Comparison of ENCODE assay signal across 20 mouse cellular contexts in the genomic region with DNA sequence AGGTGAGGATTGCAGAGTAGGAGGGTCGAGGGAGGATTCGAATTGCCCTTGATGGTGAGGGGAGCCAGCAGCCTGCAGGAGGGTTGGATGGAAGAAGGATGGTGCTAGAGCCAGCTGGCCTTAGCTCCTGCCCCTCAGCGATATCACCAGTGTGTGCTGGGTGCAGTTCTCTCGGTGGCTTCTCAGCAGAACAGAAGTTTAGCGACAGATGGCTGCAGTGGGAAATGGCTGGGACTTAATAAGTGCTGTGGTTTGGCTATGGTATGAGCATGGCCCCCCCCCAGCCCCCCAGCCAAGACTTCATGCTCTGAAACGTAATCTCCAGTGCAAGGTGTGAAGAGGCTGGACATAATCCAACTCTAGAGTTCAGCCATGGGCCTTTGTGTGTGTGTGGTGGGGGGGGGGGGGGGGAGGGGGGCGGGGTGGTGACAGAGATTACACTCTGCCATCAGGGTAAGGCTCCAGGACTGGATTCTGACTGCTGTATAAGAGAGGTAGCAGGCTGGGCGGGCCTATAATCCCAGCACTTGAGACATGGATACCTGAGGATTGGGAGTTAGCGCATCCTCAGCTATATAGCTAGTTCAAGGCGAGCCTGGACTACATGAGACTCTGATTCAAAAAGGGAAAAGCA.
DNase-seq lines count a peak whose midpoint lies in the region; ATAC-seq and TF ChIP-seq lines count a peak whose summit lies in the region.
"Had no signal": no experiment of that assay in that cellular context is flagged by ENCODE, and none has a peak within 500 bp of the region (broad histone marks: within the 10 kb centered on the region; RNA-seq: fewer than 3 reads in every experiment).

No protein-coding gene starts in this region.

- TF ChIP-seq CTCF in layer of hippocampus, adult 2 months (conservative IDR thresholded peaks at IDR 0.05) = no peak

- 56% methylated on average over 10 of the region's 10 CpGs for WGBS in forebrain, embryonic 14.5 days

- peak overlapping the region; percentile 18; the same call in 1 of the 2 replicates for H3K27ac ChIP-seq in layer of hippocampus, adult 2 months
- peak overlapping the region; percentile 28; the same call in 1 of the 2 replicates for H3K27ac ChIP-seq in forebrain, embryonic 14.5 days (ENCODE audit: low read depth, low read length)
- H3K27ac ChIP-seq: embryonic facial prominence, embryonic 13.5 days; intestine, embryonic 15.5 days; kidney, postnatal 0 days; limb, embryonic 12.5 days; liver, embryonic 14.5 days; midbrain, embryonic 12.5 days had no signal

- no peak overlapping the region for H3K4me3 ChIP-seq in layer of hippocampus, adult 2 months
- H3K4me3 ChIP-seq in forebrain, embryonic 14.5 days (ENCODE audit: low read depth, low read length) = no peak overlapping the region
- H3K4me3 ChIP-seq: embryonic facial prominence, embryonic 13.5 days; intestine, embryonic 15.5 days; limb, embryonic 12.5 days; midbrain, embryonic 12.5 days had no signal

- peaks cover 5% of the 10 kb centered on the region; the same call in 1 of the 2 replicates for H3K4me1 ChIP-seq in forebrain, embryonic 14.5 days (ENCODE audit: control insufficient read depth, insufficient read depth, low read length)
- H3K4me1 ChIP-seq: intestine, embryonic 15.5 days had no signal

- no peaks in the 10 kb centered on the region for H3K9me3 ChIP-seq in forebrain, embryonic 14.5 days (replicated peaks; ENCODE audit: control insufficient read depth, low read length)
- H3K9me3 ChIP-seq: embryonic facial prominence, embryonic 13.5 days; intestine, embryonic 15.5 days; limb, embryonic 12.5 days; midbrain, embryonic 12.5 days had no signal

- no peak overlapping the region for H3K4me2 ChIP-seq in forebrain, embryonic 14.5 days (ENCODE audit: low read length)
- H3K4me2 ChIP-seq: embryonic facial prominence, embryonic 13.5 days; heart, embryonic 11.5 days; intestine, embryonic 15.5 days; limb, embryonic 12.5 days; midbrain, embryonic 12.5 days had no signal

- H3K36me3 ChIP-seq in forebrain, embryonic 14.5 days (ENCODE audit: control insufficient read depth, insufficient read depth, low read length) = no peaks in the 10 kb centered on the region
- H3K36me3 ChIP-seq: embryonic facial prominence, embryonic 13.5 days; intestine, embryonic 15.5 days; limb, embryonic 12.5 days; midbrain, embryonic 12.5 days had no signal

- no peaks in the 10 kb centered on the region for H3K27me3 ChIP-seq in forebrain, embryonic 14.5 days (replicated peaks; ENCODE audit: control insufficient read depth, insufficient read depth, low read length)
- H3K27me3 ChIP-seq: embryonic facial prominence, embryonic 13.5 days; intestine, embryonic 15.5 days; limb, embryonic 12.5 days; midbrain, embryonic 12.5 days had no signal

- peak; percentile 32 to 34 for DNase-seq in layer of hippocampus, adult 2 months (ENCODE audit: low spot score in 2 of 2)
- DNase-seq in layer of hippocampus, postnatal 25 days (ENCODE audit: extremely low spot score in 1 of 2, low spot score in 1 of 2) = no peak
- DNase-seq in right cerebral cortex, adult 2 months (ENCODE audit: low spot score in 2 of 2) = peak; percentile 14 to 18
- no peak for DNase-seq in right cerebral cortex, postnatal 4 days
- DNase-seq in forebrain, embryonic 14.5 days (ENCODE audit: low spot score) = peak; percentile 81
- peak; percentile 78 for DNase-seq in retina, postnatal 1 day
- no peak for DNase-seq in ovary, postnatal 14 days (ENCODE audit: low spot score)
- DNase-seq: adrenal gland, adult 8-10 months; gastrocnemius, postnatal 36 days; lung, postnatal 14 days; thymus, postnatal 36 days had no signal

- peak; percentile 86 for ATAC-seq in forebrain, embryonic 14.5 days
- no peak for ATAC-seq in activated CD4-positive, CD25-positive, alpha-beta regulatory T cell, adult 4 months
- ATAC-seq: CD4-positive, CD25-positive, alpha-beta regulatory T cell, adult 4 months; intestine, embryonic 15.5 days had no signal

- no peak overlapping the region for H3K9ac ChIP-seq in forebrain, embryonic 14.5 days (ENCODE audit: low read length)
- H3K9ac ChIP-seq: embryonic facial prominence, embryonic 13.5 days; intestine, embryonic 15.5 days; limb, embryonic 12.5 days; liver, embryonic 14.5 days; midbrain, embryonic 12.5 days had no signal

Comparison
In these comparisons a context has a peak if more than half of its experiments do, and no peak if none do; other contexts are left out.
1. DNase-seq: peak in layer of hippocampus, adult 2 months (2 of 2), right cerebral cortex, adult 2 months (2 of 2), forebrain, embryonic 14.5 days (single experiment) and retina, postnatal 1 day (single experiment); none in layer of hippocampus, postnatal 25 days (0 of 2), right cerebral cortex, postnatal 4 days (single experiment) and ovary, postnatal 14 days (single experiment).